Mouse (Mus musculus): ENCODE results near the gene Olfr655. TPM values are rescaled to one million over a fixed set of nuclear protein-coding genes. Genes with fewer than 3 reads are reported as not detected.

Gene Olfr655
- polyA plus RNA-seq, 1 experiment from 2014 or later: not detected

- H3K9ac ChIP-seq (ENCODE audit: low read length): no peak overlapping the region
- H3K27ac ChIP-seq (ENCODE audit: low read depth): no peak overlapping the region
- 83% methylated on average over 4 of the region's 4 CpGs for WGBS
- H3K36me3 ChIP-seq (ENCODE audit: control insufficient read depth, insufficient read depth, low read length): no peaks in the 10 kb centered on the region
- no peaks in the 10 kb centered on the region for H3K9me3 ChIP-seq (ENCODE audit: control insufficient read depth, low read length)
- H3K27me3 ChIP-seq (replicated peaks; ENCODE audit: control insufficient read depth, insufficient read depth, low read length): no peaks in the 10 kb centered on the region
- DNase-seq (ENCODE audit: low spot score): no peak
- no peak overlapping the region for H3K4me3 ChIP-seq (ENCODE audit: low read depth, low read length)
- H3K4me1 ChIP-seq (replicated peaks; ENCODE audit: control insufficient read depth, insufficient read depth, low read length): no peaks in the 10 kb centered on the region
- ATAC-seq (replicated peaks; ENCODE audit: low FRiP score, low TSS enrichment, low read depth): no peak
- no peak overlapping the region for H3K4me2 ChIP-seq (ENCODE audit: low read length)
Observed at GRCm38 (mm10) chr7:104580846-104581245, 20.7 kb downstream of the Olfr655 start.

- no peaks in the 10 kb centered on the region for H3K27me3 ChIP-seq (replicated peaks; ENCODE audit: control insufficient read depth, insufficient read depth, low read length)
- WGBS: 63% methylated on average over 2 of the region's 2 CpGs
- DNase-seq (ENCODE audit: low spot score) (no peak), ATAC-seq (replicated peaks; ENCODE audit: low FRiP score, low TSS enrichment, low read depth) (no peak)
- no peak within 1 kb of the TSS for H3K4me2 ChIP-seq (ENCODE audit: low read length)
- H3K36me3 ChIP-seq (ENCODE audit: control insufficient read depth, insufficient read depth, low read length): no peaks in the 10 kb centered on the region
- H3K4me1 ChIP-seq (replicated peaks; ENCODE audit: control insufficient read depth, insufficient read depth, low read length): no peaks in the 10 kb centered on the region
- H3K4me3 ChIP-seq (ENCODE audit: low read depth, low read length): no peak within 1 kb of the TSS
- H3K9me3 ChIP-seq (ENCODE audit: control insufficient read depth, low read length): no peaks in the 10 kb centered on the region
- H3K9ac ChIP-seq (ENCODE audit: low read length): no peak within 1 kb of the TSS
- H3K27ac ChIP-seq (ENCODE audit: low read depth): no peak within 1 kb of the TSS
Observed at GRCm38 (mm10) chr7:104577014-104577413, 24.6 kb downstream of the Olfr655 start, which contains the start of gene Olfr653. Gene Olfr653, plus strand, starts transcription at chr7:104577314.

- ATAC-seq (replicated peaks; ENCODE audit: low FRiP score, low TSS enrichment, low read depth) (no peak), DNase-seq (ENCODE audit: low spot score) (no peak)
- Histone ChIP-seq H3K4me1 (replicated peaks; ENCODE audit: control insufficient read depth, insufficient read depth, low read length) (no peaks in the 10 kb centered on the region), H3K27me3 (replicated peaks; ENCODE audit: control insufficient read depth, insufficient read depth, low read length) (no peaks in the 10 kb centered on the region), H3K4me2 (ENCODE audit: low read length) (no peak within 1 kb of the TSS), H3K36me3 (ENCODE audit: control insufficient read depth, insufficient read depth, low read length) (no peaks in the 10 kb centered on the region), H3K4me3 (ENCODE audit: low read depth, low read length) (no peak within 1 kb of the TSS), H3K9me3 (ENCODE audit: control insufficient read depth, low read length) (no peaks in the 10 kb centered on the region), H3K27ac (ENCODE audit: low read depth) (no peak within 1 kb of the TSS), H3K9ac (ENCODE audit: low read length) (no peak within 1 kb of the TSS)
Observed at GRCm38 (mm10) chr7:104560601-104561000, 41.0 kb downstream of the Olfr655 start, which contains the start of gene Olfr652. Gene Olfr652, plus strand, starts transcription at chr7:104560901.

GRCm38 (mm10) chr7:104552700-104553099 lies 48.9 kb downstream of the Olfr655 start:
- 77% methylated on average over 1 of the region's 1 CpGs for WGBS
- Histone ChIP-seq H3K27ac (ENCODE audit: low read depth) (no peak overlapping the region), H3K36me3 (ENCODE audit: control insufficient read depth, insufficient read depth, low read length) (no peaks in the 10 kb centered on the region), H3K27me3 (replicated peaks; ENCODE audit: control insufficient read depth, insufficient read depth, low read length) (no peaks in the 10 kb centered on the region), H3K4me1 (replicated peaks; ENCODE audit: control insufficient read depth, insufficient read depth, low read length) (no peaks in the 10 kb centered on the region), H3K4me3 (ENCODE audit: low read depth, low read length) (no peak overlapping the region), H3K9me3 (ENCODE audit: control insufficient read depth, low read length) (no peaks in the 10 kb centered on the region), H3K9ac (ENCODE audit: low read length) (no peak overlapping the region), H3K4me2 (ENCODE audit: low read length) (no peak overlapping the region)
- ATAC-seq (replicated peaks; ENCODE audit: low FRiP score, low TSS enrichment, low read depth): no peak
- DNase-seq (ENCODE audit: low spot score): no peak

- H3K4me2 ChIP-seq (ENCODE audit: low read length): no peak within 1 kb of the TSS
- no peak within 1 kb of the TSS for H3K27ac ChIP-seq (ENCODE audit: low read depth)
- 68% methylated on average over 5 of the region's 5 CpGs for WGBS
- H3K9me3 ChIP-seq (ENCODE audit: control insufficient read depth, low read length): no peaks in the 10 kb centered on the region
- no peak within 1 kb of the TSS for H3K4me3 ChIP-seq (ENCODE audit: low read depth, low read length)
- DNase-seq (ENCODE audit: low spot score) (no peak), ATAC-seq (replicated peaks; ENCODE audit: low FRiP score, low TSS enrichment, low read depth) (no peak)
- H3K9ac ChIP-seq (ENCODE audit: low read length): no peak within 1 kb of the TSS
- H3K27me3 ChIP-seq (replicated peaks; ENCODE audit: control insufficient read depth, insufficient read depth, low read length): no peaks in the 10 kb centered on the region
- H3K4me1 ChIP-seq (replicated peaks; ENCODE audit: control insufficient read depth, insufficient read depth, low read length): no peaks in the 10 kb centered on the region
- H3K36me3 ChIP-seq (ENCODE audit: control insufficient read depth, insufficient read depth, low read length): no peaks in the 10 kb centered on the region
Observed at GRCm38 (mm10) chr7:104549833-104550232, 51.7 kb downstream of the Olfr655 start, which contains the start of gene Olfr651. Gene Olfr651, plus strand, starts transcription at chr7:104550133.

Other genes with a start within 250 kb of the Olfr655 start
- 1.6 TPM in 2 replicates for gene Trim12c, start 248.4 kb downstream of the Olfr655 start, polyA plus RNA-seq (2014; fragmentation: Nextera tagmentation; extraction: Ambion mirVana)
- gene Trim30b, start 231.9 kb downstream of the Olfr655 start, polyA plus RNA-seq (2014; fragmentation: Nextera tagmentation; extraction: Ambion mirVana): 0.09 and 0.14 TPM in 2 replicates
- gene Trim30c, start 200.9 kb downstream of the Olfr655 start, polyA plus RNA-seq (2014; fragmentation: Nextera tagmentation; extraction: Ambion mirVana): 0.16 and 0.20 TPM in 2 replicates
- 1.5 TPM in 2 replicates for gene Trim30a, start 136.6 kb downstream of the Olfr655 start, polyA plus RNA-seq (2014; fragmentation: Nextera tagmentation; extraction: Ambion mirVana)
- 0.49 and 1.1 TPM in 2 replicates for gene Trim30d, start 93.9 kb downstream of the Olfr655 start, polyA plus RNA-seq (2014; fragmentation: Nextera tagmentation; extraction: Ambion mirVana)
- not detected in 2 replicates for gene Olfr651, start 51.6 kb downstream of the Olfr655 start, polyA plus RNA-seq (2014; fragmentation: Nextera tagmentation; extraction: Ambion mirVana)
- gene Olfr652, start 40.9 kb downstream of the Olfr655 start, polyA plus RNA-seq (2014; fragmentation: Nextera tagmentation; extraction: Ambion mirVana): not detected in 2 replicates
- gene Olfr653, start 24.5 kb downstream of the Olfr655 start, polyA plus RNA-seq (2014; fragmentation: Nextera tagmentation; extraction: Ambion mirVana): 0.05 TPM in 1 of 2 replicates, not detected in the other
- not detected in 2 replicates for gene Olfr654, start 14.8 kb downstream of the Olfr655 start, polyA plus RNA-seq (2014; fragmentation: Nextera tagmentation; extraction: Ambion mirVana)
- gene Olfr656, start 12.2 kb upstream of the Olfr655 start, polyA plus RNA-seq (2014; fragmentation: Nextera tagmentation; extraction: Ambion mirVana): not detected in 2 replicates
- gene Olfr657, start 23.0 kb upstream of the Olfr655 start, polyA plus RNA-seq (2014; fragmentation: Nextera tagmentation; extraction: Ambion mirVana): not detected in 2 replicates
- gene Olfr658, start 45.5 kb upstream of the Olfr655 start, polyA plus RNA-seq (2014; fragmentation: Nextera tagmentation; extraction: Ambion mirVana): 0.05 TPM in 1 of 2 replicates, not detected in the other
- gene Olfr659, start 65.0 kb upstream of the Olfr655 start, polyA plus RNA-seq (2014; fragmentation: Nextera tagmentation; extraction: Ambion mirVana): not detected in 2 replicates
- gene Olfr661, start 84.7 kb upstream of the Olfr655 start, polyA plus RNA-seq (2014; fragmentation: Nextera tagmentation; extraction: Ambion mirVana): not detected in 2 replicates
- not detected in 2 replicates for gene Usp17le, start 175.7 kb upstream of the Olfr655 start, polyA plus RNA-seq (2014; fragmentation: Nextera tagmentation; extraction: Ambion mirVana)
- not detected in 2 replicates for gene Usp17lb, start 240.8 kb upstream of the Olfr655 start, polyA plus RNA-seq (2014; fragmentation: Nextera tagmentation; extraction: Ambion mirVana)

Measured in intestine, embryonic 14.5 days (tissue).